Mouse (Mus musculus): ENCODE results near the gene H13.

Gene H13

GRCm38 (mm10) chr2:152700725-152701124 is 31.5 kb downstream of the H13 start:
- no peak for DNase-seq (ENCODE audit: low read depth)

DNA sequence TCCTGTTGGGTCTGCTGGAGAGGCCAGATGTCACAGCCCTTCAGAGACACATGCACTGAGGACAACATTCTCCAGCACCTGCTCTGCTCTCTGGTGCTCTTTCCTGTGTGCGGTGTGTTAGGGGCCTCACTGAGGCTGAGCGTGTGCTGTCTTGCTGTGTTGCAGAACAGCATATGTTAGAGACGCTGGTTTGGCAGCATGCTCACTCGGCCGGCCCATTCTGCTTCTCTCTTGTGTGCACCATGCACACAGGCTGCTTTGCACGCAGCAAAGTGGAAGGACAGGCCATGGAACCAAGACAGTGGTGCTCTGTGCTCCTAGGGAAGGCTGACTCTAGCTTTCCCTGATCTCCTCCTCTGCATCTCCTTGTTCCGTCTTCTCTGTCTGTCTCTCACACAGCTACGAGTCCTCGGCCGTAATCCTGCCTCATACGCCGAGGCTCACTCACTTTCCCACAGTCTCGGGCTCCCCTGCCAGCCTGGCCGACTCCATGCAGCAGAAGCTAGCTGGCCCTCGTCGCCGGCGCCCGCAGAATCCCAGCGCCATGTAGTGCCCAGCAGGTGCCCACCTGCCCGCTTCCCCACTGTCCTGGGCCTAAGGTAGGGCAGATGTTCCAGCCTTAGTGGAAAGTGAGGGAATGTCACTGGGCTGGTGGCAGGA is 34.5 kb downstream of the H13 start:
- DNase-seq (ENCODE audit: low read depth) = no peak

DNA sequence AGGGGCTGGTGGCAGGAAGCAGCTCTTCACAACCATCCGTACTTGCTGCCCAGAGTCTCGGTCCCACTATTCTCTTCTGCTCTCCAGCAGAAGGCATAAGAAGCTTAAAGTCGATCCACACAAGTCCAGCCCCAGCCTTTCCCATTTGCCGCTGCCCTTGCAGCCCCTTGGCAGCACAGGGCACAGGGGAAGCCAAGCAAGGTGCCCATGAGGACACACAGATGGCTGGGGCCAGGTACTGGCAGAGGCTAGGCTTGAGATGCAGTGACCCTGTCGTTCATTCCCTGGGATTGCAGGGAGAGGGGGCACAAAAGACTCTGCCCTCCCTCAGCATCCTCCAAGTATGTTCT is 35.0 kb downstream of the H13 start:
- DNase-seq (ENCODE audit: low read depth) = no peak

- DNase-seq (ENCODE audit: low read depth) = no peak
These were observed 35.6 kb downstream of the H13 start for GRCm38 (mm10) chr2:152704811-152705370.

- DNase-seq (ENCODE audit: low read depth) = no peak
These were observed 36.8 kb downstream of the H13 start for GRCm38 (mm10) chr2:152705993-152706571.

- no peak for DNase-seq (ENCODE audit: low read depth)
These were observed 37.9 kb downstream of the H13 start for GRCm38 (mm10) chr2:152707186-152707585.

GRCm38 (mm10) chr2:152707627-152708026 is 38.4 kb downstream of the H13 start:
- DNase-seq (ENCODE audit: low read depth) = no peak

- no peak for DNase-seq (ENCODE audit: low read depth)
These were observed 39.8 kb downstream of the H13 start for GRCm38 (mm10) chr2:152709066-152709465.

DNA sequence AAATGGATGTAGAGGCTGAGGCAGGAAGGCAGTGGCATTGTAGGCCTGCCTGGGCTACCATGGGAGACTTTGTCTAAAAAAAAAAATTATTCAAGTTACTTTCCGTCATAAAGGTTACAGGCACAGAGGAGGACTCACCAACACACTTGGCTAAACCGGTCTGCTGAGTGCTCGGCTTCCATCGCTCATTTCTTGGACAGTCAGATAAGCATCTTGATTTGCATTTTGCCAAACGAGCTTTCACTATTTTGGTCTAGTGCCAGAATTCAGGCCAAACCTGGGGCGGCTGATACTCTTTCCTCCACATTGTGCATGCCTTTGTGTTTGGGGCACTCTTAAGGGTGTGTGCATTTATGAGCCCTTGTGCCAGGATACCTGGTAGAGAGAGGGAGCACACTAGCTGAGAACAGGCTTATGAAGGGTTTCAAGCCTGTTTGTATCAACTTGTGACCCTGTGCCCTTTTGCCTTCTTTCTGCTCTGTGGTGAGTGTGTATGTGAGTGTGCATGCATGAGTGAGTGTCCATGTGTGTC is 47.0 kb downstream of the H13 start:
- DNase-seq (ENCODE audit: low read depth) = no peak

DNA sequence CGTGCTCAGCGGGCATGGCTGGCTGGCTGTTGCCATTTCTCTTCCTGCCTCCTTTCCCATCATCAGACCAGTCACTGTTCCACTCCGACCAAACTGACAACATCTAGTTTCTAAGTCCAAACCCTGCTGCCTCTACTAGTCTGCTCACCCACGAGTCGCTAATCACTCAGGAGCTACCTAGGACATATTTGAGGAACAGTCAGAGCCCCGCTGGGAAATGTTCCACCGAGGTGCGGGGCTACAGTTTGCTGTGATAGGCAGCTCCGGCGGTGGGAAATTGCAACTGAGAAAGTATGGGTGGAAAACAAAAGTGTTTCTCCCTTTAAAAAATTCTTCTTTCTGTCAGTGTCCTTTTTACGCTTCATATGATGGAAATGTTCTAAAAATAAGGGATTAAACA is 48.4 kb downstream of the H13 start:
- DNase-seq (ENCODE audit: low read depth) = no peak

GRCm38 (mm10) chr2:152718076-152718475 is 48.8 kb downstream of the H13 start:
- no peak for DNase-seq (ENCODE audit: low read depth)

GRCm38 (mm10) chr2:152723651-152724331 is 54.5 kb downstream of the H13 start:
- no peak for DNase-seq (ENCODE audit: low read depth)

DNA sequence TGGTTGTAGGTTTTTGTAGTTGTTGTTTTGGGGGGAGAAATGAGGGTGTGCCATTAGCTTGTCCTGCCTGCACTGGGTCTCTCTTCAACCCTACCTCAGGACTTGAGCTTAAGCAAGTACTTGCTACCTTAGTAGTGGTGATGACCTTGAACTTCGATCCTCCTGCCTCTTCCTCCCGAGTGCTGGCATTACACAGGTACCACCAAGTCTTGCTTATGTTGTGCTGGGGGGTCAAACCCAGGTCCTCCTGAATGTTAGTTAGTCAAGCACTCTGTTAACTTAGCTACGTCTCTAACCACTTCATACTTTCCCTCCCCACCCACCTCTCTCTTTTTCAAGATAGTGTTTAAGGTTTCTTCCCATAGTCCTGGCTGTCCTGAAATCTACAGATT is 55.1 kb downstream of the H13 start:
- no peak for DNase-seq (ENCODE audit: low read depth)

DNA sequence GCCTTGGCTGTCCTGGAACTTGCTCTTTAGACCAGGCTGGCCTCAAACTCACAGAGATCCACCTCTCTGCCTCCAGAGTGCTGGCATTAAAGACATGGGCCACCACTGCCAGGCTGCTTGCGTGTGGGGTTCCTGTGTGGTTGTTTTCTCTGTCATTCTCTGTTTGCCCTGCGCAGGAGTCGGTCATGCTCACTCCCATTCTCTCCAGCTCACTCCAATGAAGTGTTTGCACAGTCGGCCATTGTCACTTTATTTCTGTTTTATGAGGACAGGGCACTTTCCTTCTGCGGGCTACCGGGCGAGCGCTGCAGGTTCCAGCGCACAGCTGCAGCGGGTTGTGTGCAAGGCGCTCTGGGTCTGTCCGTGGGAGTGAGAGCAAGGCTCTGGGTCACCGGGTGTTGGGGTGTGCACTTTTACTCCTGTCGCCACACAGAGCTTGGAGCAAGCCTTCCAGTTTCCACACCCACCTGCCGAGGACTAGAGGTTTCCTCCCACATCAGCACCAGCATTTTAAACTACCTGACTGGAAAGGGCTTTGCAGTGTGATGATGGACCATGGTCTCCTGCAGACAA is 56.0 kb downstream of the H13 start:
- DNase-seq (ENCODE audit: low read depth) = no peak

DNA sequence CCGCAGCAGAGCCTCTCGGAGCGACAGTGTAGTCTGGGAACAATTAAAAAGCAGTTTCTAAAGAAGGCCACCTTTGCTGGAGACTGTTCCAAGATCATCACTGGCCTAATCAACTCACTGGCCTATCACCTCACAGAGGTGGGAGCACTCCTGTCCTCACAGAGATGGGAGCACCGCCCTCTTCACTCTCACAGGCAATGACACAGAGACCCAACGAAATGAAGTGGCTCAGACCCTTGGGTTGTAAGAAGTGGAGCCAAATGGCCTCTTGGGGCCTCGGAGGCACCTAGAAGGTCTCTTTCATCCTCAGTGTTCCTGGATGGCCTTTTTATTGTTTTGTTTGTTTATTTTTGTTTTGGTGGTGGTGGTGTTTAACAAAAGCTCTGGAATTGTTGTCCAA is 57.0 kb downstream of the H13 start:
- DNase-seq (ENCODE audit: low read depth) = no peak

DNA sequence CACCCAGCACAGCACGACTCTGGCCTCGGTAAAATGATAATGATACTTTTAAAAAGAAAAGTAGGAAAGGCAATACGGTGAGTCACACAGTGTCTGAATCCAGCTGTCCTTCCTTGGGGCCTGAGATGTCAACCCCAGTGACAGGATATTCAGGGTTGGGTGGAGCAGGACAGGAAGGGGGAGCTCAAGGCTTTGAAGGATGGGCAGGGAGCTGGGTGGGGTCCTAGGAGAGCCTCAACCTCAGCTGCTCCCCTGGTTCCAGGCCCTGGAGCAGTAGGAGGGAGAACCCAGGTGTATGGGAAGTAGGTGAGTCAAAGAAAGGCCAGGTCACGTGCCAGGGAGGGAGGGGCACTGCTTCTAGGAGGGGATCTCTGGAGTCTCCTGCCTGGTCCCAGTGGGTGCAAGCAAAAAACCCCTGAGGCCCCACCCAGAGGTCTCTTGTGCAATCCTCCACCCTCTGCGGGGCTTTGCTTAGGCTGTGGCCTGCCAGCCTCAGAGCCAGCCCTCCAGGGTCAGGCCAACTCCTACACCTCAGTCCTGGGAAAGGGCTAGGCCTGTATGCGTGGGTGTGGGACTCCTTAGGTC is 57.6 kb downstream of the H13 start:
- no peak for DNase-seq (ENCODE audit: low read depth)

DNA sequence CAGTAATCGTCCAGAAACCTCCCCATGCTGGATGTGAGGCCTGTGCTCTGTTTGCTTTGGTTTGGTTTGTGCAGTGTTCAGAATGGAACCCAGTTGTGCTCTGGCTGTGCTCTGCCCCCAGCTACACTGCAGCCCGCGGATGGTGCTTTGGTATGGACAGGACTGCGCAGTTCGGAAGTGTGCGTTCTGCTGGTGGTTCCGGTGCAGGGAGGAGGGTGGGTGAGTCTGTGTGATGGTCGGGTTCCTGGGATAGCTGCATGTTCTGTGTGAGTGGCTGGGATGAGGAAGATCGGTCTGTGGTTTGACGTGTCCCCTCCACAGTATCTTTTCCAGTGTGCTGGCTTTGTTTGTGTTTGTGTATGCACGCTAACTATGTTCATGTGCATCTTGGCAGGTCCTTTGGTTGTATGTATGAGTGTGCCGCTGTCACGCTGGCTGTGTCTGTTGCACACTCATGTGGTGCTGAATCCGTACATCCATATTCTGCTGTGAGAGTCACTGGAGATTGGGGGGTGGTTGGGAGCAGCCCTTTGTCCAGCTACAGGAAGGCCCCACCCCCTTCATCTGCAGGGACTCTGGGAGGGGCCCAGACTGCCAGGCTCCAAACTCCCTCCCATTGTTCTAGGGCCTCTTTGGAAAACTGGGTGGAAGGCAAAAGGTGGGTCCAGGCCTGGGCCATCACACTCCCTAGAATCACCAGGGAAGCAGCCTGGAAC is 58.7 kb downstream of the H13 start:
- DNase-seq (ENCODE audit: low read depth) = no peak

GRCm38 (mm10) chr2:152728594-152728993 is 59.3 kb downstream of the H13 start:
- no peak for DNase-seq (ENCODE audit: low read depth)

DNA sequence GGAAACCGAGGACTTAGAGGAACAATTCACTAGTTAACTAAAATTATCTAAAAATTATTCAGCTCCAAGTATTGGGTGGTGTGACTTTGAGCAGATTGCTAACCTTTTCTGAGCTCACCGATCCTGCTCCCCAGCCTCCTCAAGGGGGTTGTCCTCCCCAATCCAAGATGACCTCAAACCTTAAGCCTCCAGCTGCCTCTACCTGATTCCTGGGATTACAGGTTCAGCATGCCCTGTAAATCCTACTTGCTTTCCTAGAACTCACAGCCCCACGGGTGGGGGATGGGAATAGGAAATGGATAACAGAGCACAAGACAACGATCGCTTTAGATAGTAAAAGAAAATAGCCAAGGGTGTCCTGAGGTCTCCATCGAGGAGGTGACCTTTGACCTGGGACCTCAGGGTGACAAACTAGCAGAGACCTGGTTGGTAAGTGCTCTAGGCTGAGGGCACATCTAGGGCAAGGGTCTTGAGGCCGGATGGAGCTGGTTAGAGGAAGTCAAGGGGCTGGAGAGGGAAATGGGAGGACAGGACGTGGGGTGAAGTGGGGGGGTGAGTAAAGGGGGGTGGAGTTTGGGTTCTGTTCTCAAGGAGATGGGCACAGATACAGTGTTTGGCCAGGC is 59.9 kb downstream of the H13 start:
- DNase-seq (ENCODE audit: low read depth) = no peak

DNA sequence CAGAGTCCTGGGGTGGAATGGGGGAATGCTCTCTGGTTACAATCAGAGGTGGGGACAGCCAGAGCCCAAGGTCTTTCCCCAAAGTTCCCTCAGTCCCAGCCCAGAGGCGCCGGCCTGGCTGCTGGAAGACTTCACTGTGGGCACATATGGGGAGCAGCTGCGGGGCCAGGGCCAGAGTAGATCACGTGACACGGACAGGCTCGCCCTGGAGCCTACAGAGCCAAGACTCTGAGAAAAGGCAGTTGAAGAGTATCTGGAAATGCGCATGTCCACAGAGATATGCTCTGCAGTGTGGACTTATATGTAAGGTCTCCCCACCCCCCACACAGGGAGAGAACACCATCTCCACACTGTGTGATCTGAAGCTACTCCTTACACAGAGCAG is 60.4 kb downstream of the H13 start:
- DNase-seq (ENCODE audit: low read depth) = no peak

DNA sequence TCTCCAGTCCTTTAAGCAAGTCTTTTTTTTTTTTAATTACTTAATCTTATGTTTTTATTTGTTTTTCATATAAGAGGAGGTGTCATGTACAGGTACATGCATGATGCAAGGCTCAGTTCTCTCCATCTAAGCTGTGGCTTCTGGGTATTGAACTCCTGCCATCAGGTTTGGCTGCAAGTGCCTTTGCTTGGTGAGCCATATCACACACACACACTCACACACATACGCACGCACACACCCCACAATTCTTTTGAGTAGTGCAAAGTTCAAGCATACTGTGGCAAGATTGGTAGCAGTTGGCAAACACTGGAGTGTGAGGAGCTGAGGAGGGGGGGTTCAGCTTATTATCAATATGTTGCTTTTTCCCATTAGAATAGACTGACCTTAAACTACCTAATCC is 63.9 kb downstream of the H13 start:
- DNase-seq (ENCODE audit: low read depth) = no peak
